Mouse (Mus musculus) cortical plate, adult 2 months (tissue): ENCODE data around the gene Ahdc1. TPM values are rescaled to one million over a fixed set of nuclear protein-coding genes. Genes with fewer than 3 reads are reported as not detected.

Experiments used
- H3K27ac ChIP-seq: fragments of 200-500 bp; 2 replicates; pipeline ENCODE4 v1.5.1; 2012; ENCODE audit warnings: low read length, control low read depth, inconsistent platforms; ENCODE audit not compliant: insufficient read depth
- H3K4me1 ChIP-seq: fragments of 200-500 bp; 2 replicates; pipeline ENCODE4 v1.6.1; 2011; ENCODE audit warnings: low read length; ENCODE audit not compliant: control insufficient read depth, insufficient read depth
- H3K4me3 ChIP-seq: fragments of 200-500 bp; 2 replicates; pipeline ENCODE4 v1.5.1; 2011; ENCODE audit warnings: mild to moderate bottlenecking, low read length, control low read depth; ENCODE audit not compliant: insufficient read depth
- CTCF ChIP-seq: fragments of 200-500 bp; IDR thresholded peaks from 2 replicates; pipeline ENCODE4 v1.5.1; 2011; ENCODE audit warnings: mild to moderate bottlenecking, control low read depth, low read length; ENCODE audit not compliant: insufficient read depth; ENCODE audit errors: extremely low read depth
- POLR2A ChIP-seq: fragments of 200-500 bp; IDR thresholded peaks from 2 replicates; pipeline ENCODE4 v1.6.1; 2011; ENCODE audit warnings: mild to moderate bottlenecking, low read length, control low read depth; ENCODE audit not compliant: insufficient read depth; ENCODE audit errors: extremely low read depth
- polyA plus RNA-seq: library from polyadenylated mRNA; depleted of rRNA; stranded (reverse); fragments of >200 nt; gene quantifications from 2 replicates; pipeline ENCODE4 v1.2.3, GENCODE M21; 2012

Gene Ahdc1
- polyA plus RNA-seq, 1 experiment, result 26.4 TPM

DNA sequence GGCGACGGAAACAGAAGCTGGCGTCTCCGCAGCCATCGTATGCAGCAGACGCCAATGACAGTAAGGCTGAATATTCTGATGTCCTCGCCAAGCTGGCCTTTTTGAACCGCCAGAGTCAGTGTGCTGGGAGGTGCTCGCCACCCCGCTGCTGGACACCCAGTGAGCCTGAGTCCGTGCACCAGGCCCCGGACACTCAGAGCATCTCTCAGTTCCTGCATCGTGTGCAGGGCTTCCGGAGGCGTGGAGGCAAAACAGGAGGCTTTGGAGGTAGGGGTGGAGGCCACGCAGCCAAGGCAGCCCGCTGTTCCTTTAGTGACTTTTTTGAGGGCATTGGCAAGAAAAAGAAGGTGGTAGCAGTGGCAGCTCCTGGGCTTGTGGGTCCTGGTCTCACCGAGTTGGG lies 52.1 kb downstream of the Ahdc1 start:
- Histone ChIP-seq H3K4me1 (peaks cover 3% of the 10 kb centered on the region; the same call in 1 of the 2 replicates), H3K4me3 (no peak overlapping the region), H3K27ac (no peak overlapping the region)
- TF ChIP-seq POLR2A, result no peak

DNA sequence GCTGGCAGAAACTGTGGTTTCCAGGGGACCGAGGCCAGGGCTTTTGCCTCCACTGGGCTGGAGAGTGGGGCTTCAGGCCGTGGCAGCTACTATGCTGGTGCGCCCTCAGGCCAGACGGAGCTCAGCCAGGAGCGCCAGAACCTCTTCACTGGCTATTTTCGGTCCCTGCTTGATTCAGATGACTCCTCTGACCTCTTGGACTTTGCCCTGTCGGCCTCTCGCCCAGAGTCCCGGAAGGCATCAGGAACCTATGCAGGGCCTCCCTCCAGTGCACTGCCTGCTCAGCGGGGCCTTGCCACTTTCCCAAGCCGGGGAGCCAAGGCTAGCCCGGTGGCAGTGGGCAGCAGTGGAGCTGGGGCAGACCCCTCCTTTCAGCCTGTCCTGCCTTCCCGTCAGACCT lies 52.7 kb downstream of the Ahdc1 start:
- Histone ChIP-seq H3K4me1 (peaks cover 3% of the 10 kb centered on the region), H3K4me3 (no peak overlapping the region), H3K27ac (no peak overlapping the region)
- TF ChIP-seq POLR2A (no peak), CTCF (no peak)

DNA sequence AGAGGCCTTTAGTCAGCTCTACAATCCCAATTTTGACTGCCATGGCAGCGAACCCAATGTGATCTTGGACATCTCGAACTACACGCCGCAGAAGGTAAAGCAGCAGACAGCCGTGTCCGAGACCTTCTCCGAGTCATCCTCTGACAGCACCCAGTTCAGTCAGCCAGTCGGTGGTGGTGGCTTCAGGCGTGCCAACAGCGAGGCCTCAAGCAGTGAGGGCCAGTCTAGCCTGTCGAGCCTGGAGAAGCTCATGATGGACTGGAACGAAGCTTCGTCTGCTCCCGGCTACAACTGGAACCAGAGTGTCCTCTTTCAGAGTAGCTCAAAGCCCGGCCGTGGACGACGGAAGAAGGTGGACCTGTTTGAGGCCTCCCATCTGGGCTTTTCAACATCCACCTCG lies 53.7 kb downstream of the Ahdc1 start:
- Histone ChIP-seq H3K4me3 (no peak overlapping the region), H3K4me1 (peaks cover 3% of the 10 kb centered on the region; the same call in 1 of the 2 replicates), H3K27ac (no peak overlapping the region)
- TF ChIP-seq CTCF, result no peak
- no peak for TF ChIP-seq POLR2A

DNA sequence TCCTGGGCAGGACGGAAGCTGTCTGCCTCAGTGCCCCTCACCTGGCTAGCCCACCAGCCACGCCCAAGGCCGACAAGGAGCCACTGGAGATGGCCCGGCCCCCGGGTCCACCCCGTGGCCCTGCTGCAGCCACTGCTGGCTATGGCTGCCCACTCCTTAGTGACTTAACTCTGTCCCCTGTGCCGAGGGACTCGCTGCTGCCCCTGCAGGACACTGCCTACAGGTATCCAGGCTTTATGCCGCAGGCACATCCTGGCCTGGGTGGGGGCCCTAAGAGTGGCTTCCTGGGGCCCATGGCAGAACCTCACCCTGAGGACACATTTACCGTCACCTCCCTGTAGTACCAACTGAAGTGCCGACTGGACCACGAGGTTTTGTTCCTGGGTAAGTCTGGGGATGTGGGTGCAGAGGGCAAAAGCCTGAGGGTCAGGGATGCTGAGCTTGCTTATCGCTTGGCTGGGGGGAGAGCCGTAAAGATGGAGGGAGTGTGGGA lies 54.9 kb downstream of the Ahdc1 start:
- Histone ChIP-seq H3K27ac (no peak overlapping the region), H3K4me3 (no peak overlapping the region)
- TF ChIP-seq POLR2A, result no peak
- no peak for TF ChIP-seq CTCF

DNA sequence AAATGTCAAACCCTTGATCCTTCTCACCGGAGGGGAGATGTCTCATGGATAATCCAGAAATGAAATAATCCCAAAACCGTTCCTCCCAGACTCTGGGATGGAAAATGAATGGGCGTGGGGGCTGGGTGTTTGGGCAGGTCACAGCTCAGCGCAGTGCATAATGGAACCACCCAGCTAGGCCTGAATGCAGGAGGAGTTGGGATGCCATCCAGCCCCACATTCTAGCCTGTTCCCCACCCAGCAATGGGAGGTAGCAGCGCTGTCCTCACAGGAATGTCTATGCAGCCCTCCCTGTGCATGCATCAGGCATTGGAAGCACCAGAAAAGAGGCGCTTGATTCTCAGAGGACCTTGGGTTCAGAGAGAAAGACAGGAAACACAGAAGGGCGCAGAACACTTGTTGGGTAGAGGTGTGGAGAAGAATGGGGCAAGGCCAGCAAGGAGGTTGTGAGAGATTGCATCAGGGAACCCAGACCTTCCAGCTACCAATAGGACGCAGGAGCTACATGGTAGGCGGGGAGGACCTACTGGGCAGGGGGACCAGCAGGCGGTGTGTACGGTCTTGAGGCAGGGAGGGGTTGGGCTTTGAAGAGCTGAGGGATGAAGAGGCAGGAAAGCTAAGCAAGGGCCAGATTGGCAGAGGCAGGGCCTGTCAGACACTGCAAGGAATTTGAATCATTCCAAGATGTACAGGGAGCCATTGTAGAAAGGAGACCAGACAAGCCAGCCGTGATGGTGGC lies 57.5 kb downstream of the Ahdc1 start:
- TF ChIP-seq POLR2A (no peak), CTCF (no peak)
- H3K4me1 ChIP-seq, result peaks cover 21% of the 10 kb centered on the region
- no peak overlapping the region for H3K27ac ChIP-seq
- H3K4me3 ChIP-seq, result no peak overlapping the region

More for the DNA sequence above, 54.9 kb downstream of the Ahdc1 start:
- H3K4me1 ChIP-seq, result peaks cover 8% of the 10 kb centered on the region

DNA sequence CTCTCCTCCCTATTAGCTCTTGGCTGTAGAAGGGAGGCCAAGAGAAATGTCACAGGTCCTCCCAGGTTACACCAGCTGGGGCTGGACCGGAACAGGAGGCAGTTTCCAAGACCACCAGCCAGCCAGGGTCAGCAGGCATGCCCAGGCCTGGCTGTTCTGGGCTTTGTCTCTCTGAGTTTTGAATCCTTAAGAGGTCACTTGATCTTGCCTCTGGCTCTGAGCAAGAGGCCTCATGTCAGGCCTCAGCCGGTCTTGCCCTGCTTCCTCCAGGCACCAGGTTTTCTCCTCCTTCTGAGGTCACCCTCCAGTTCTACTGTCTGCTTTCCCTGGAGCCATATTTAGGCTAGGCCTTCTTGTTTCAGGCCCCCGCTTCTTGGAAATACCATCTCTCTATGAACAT lies 59.3 kb downstream of the Ahdc1 start:
- Histone ChIP-seq H3K4me1 (peaks cover 33% of the 10 kb centered on the region), H3K27ac (peak overlapping the region; percentile 16; the same call in 1 of the 2 replicates), H3K4me3 (no peak overlapping the region)
- TF ChIP-seq CTCF, result no peak
- no peak for TF ChIP-seq POLR2A

DNA sequence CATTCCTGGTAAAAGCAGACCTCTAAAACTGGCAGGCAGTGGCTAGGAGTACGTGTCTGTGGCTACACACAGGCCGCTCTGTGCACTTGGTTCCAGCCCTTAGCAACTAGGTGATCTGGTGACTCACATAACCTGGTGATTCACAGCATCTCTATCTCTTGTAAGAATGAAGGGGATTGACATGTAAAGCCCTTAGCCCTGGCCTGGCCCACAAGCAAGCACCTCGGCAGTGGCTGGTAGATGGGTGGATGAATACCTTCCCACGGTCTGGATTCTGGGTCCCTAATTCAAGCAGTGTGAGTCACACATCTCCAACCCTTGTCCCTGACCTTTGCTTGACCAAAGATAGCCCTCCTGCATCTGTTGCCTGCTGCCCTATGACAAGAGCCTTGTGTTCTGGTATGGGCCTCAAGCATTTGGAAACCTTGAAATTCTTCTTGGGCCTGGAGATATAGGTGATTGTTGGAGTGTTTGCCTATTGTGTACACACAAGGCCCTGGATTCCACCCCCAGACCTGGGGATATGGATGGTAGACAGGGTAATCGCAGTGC lies 59.8 kb downstream of the Ahdc1 start:
- TF ChIP-seq CTCF (no peak), POLR2A (no peak)
- peak overlapping the region; percentile 6; the same call in 1 of the 2 replicates for H3K27ac ChIP-seq
- H3K4me1 ChIP-seq, result peaks cover 33% of the 10 kb centered on the region
- no peak overlapping the region for H3K4me3 ChIP-seq

DNA sequence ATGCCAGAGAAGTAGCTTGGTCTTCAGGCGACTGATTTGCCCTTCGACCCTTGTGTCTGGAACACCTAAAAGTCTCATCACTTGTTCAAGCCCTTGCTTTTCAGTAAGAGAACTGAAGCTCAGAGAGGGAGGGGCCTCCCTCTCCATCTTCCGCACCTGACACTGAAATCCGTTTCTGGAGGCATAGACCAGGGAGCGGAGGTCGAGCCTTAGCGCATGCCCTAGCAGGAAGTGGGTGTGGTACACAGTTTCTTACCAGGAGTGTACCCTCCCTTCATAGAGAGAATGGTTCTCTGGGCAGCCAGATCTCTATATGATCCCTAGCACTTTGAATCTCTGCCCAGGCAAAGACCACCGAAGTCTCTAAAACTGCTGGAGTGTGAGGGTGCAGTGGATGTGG lies 62.1 kb downstream of the Ahdc1 start:
- peaks cover 33% of the 10 kb centered on the region for H3K4me1 ChIP-seq
- no peak overlapping the region for H3K4me3 ChIP-seq
- H3K27ac ChIP-seq, result peak overlapping the region; percentile 79
- TF ChIP-seq POLR2A (no peak), CTCF (no peak)

DNA sequence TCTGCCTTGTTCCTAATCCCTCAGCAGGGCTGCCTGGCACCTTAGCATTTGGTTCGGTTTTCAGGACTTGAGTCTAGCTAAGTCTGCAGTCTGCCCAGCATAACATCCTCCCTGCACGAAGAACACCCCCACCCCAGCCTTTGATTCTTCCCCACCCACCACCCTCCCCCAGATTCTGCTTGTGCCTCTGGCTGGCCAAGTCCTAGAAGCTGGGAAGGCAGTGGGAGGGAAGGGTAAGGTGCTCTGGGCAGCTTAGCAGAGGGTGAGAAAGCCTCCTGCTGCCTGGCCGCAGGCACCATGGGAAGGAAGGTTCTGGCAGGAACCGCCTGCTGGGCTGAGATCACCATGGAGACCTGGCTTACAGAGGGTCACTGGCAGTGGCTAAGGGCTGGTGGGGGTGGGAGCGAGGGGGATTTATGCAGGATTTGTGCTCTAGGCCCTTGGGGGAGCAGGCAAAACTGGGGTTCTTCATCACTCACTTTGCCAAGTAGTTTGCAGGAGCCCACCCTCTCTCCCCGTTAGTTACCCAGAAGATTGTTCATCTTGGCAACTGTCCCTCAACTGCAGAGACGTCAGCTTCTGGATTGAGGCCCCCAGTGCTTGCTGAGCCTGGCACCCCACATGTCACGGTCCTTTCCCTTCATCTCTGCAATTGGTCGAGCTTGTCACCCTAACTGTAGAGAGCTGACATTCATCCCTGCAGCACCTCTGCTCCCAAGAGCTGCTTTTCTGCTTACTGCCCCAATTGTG lies 63.2 kb downstream of the Ahdc1 start:
- TF ChIP-seq POLR2A (no peak), CTCF (no peak)
- H3K27ac ChIP-seq, result peak overlapping the region; percentile 79
- H3K4me1 ChIP-seq, result peaks cover 30% of the 10 kb centered on the region
- no peak overlapping the region for H3K4me3 ChIP-seq

DNA sequence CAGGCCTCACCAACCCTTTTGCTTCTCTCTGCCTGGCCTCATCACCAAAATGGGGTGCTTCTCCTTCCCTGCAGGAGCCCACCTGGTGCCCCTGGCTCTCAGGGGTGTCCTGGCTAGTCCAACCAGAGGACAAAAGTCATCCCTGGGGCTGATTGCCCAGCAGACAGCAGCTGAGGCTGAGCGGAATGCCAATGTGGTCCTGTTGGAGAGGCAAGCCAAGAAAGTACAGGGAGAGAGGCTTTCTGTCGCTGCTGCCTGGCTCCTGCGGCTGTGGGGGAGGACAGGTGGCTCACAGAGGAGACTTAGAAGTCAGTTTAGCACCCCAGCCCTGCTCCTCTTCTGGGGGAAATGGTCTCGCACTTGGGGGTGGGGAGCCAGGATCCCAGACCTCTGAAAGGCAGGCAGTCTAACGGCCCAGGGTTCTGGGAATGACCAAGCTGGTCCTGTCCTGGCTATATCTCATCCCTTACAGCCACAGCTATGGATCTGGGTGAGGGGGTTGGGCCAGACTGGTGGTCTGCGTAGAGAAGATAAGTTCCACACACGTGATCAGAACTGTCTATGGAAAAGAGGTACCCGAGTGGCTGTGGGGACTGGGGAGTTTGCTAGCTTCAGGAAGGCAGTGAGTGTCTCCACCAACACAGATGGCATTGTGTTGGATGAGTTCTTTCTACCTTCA lies 64.0 kb downstream of the Ahdc1 start:
- H3K4me1 ChIP-seq, result peaks cover 30% of the 10 kb centered on the region
- TF ChIP-seq CTCF (no peak), POLR2A (no peak)
- H3K27ac ChIP-seq, result peak overlapping the region; percentile 58
- no peak overlapping the region for H3K4me3 ChIP-seq
